Mouse (Mus musculus): ENCODE data around the gene Shpk.

- TF ChIP-seq CTCF (conservative IDR thresholded peaks at IDR 0.05; ENCODE audit: low read length) (no peak), NANOG (IDR thresholded peaks at IDR 0.05; ENCODE audit: borderline replicate concordance, low read length) (no peak)
These were observed 21.8 kb upstream of the Shpk start for GRCm38 (mm10) chr11:73177509-73177875.
